Mouse (Mus musculus) neural tube, embryonic 13.5 days (tissue): ENCODE results near the gene Wdr38. TPM values are rescaled to one million over a fixed set of nuclear protein-coding genes. Genes with fewer than 3 reads are reported as not detected.

Source experiments
- ATAC-seq: fragments of 200-750 bp; cut with Nextera tagmentation; 2 replicates; pipeline ENCODE4 v1.8.0; 2017; ENCODE audit warnings: low read depth, mild to moderate bottlenecking, moderate TSS enrichment, moderate library complexity
- H3K27ac ChIP-seq: fragments of 300-500 bp; sonication (generic); replicated peaks from 2 replicates; pipeline ENCODE4 v1.5.1; 2015; ENCODE audit warnings: moderate library complexity, mild to moderate bottlenecking, inconsistent platforms
- H3K27me3 ChIP-seq: fragments of 300-500 bp; sonication (generic); 2 replicates; pipeline ENCODE4 v1.6.1; 2015; ENCODE audit warnings: mild to moderate bottlenecking, inconsistent platforms
- H3K36me3 ChIP-seq: fragments of 300-500 bp; sonication (generic); 2 replicates; pipeline ENCODE4 v1.6.1; 2015; ENCODE audit warnings: mild to moderate bottlenecking, inconsistent platforms
- H3K4me1 ChIP-seq: fragments of 300-500 bp; sonication (generic); replicated peaks from 2 replicates; pipeline ENCODE4 v1.6.1; 2015; ENCODE audit warnings: inconsistent platforms
- H3K4me2 ChIP-seq: fragments of 300-500 bp; sonication (generic); 2 replicates; pipeline ENCODE4 v1.6.1; 2015; ENCODE audit warnings: inconsistent platforms, mild to moderate bottlenecking, moderate library complexity
- H3K4me3 ChIP-seq: fragments of 300-500 bp; sonication (generic); 2 replicates; pipeline ENCODE4 v1.5.1; 2015; ENCODE audit warnings: mild to moderate bottlenecking, inconsistent platforms
- H3K9ac ChIP-seq: fragments of 300-500 bp; sonication (generic); 2 replicates; pipeline ENCODE4 v1.6.1; 2015; ENCODE audit warnings: moderate library complexity, mild to moderate bottlenecking, inconsistent platforms
- H3K9me3 ChIP-seq: fragments of 300-500 bp; sonication (generic); 2 replicates; pipeline ENCODE4 v1.6.1; 2016; ENCODE audit warnings: inconsistent platforms
- WGBS: fragments of 180-500 bp; shearing (Covaris S2); methylation state at CpG from one replicate; pipeline ENCODE4 v1.1.7; 2015; 5-methylcytosine and 5-hydroxymethylcytosine counted together
- polyA plus RNA-seq: library from polyadenylated mRNA; unstranded; fragments of >200 nt; fragmentation: Nextera tagmentation; extraction: Ambion mirVana; gene quantifications from 2 replicates; pipeline ENCODE4 v1.2.1, GENCODE M21; 2015

Wdr38 gene
- polyA plus RNA-seq, 1 experiment from 2014 or later = 2.1 TPM

- Histone ChIP-seq H3K4me3 (no peak overlapping the region), H3K9ac (no peak overlapping the region), H3K4me2 (no peak overlapping the region), H3K36me3 (no peaks in the 10 kb centered on the region), H3K9me3 (no peaks in the 10 kb centered on the region), H3K27me3 (no peaks in the 10 kb centered on the region), H3K4me1 (no peaks in the 10 kb centered on the region), H3K27ac (no peak overlapping the region)
- 79% methylated on average over 3 of the region's 3 CpGs for WGBS
- ATAC-seq = no peak
These were observed 22.1 kb upstream of the Wdr38 start for GRCm38 (mm10) chr2:38975181-38975580.

GRCm38 (mm10) chr2:38975941-38976805 is 21.1 kb upstream of the Wdr38 start:
- Histone ChIP-seq H3K9me3 (no peaks in the 10 kb centered on the region), H3K4me2 (no peak overlapping the region), H3K27ac (no peak overlapping the region), H3K36me3 (no peaks in the 10 kb centered on the region), H3K9ac (no peak overlapping the region), H3K27me3 (no peaks in the 10 kb centered on the region), H3K4me1 (no peaks in the 10 kb centered on the region), H3K4me3 (no peak overlapping the region)
- ATAC-seq = no peak
- 87% methylated on average over 21 of the region's 21 CpGs for WGBS

GRCm38 (mm10) chr2:38977837-38978236 is 19.4 kb upstream of the Wdr38 start:
- Histone ChIP-seq H3K4me1 (no peaks in the 10 kb centered on the region), H3K9ac (no peak overlapping the region), H3K36me3 (no peaks in the 10 kb centered on the region), H3K4me3 (no peak overlapping the region), H3K27ac (no peak overlapping the region), H3K4me2 (no peak overlapping the region), H3K9me3 (no peaks in the 10 kb centered on the region), H3K27me3 (no peaks in the 10 kb centered on the region)
- 60% methylated on average over 4 of the region's 4 CpGs for WGBS
- peak; percentile 63 for ATAC-seq

- H3K27me3 ChIP-seq = no peaks in the 10 kb centered on the region
- no peak overlapping the region for H3K9ac ChIP-seq
- 98% methylated on average over 2 of the region's 2 CpGs for WGBS
- no peaks in the 10 kb centered on the region for H3K4me1 ChIP-seq
- H3K4me2 ChIP-seq = no peak overlapping the region
- peaks cover 4% of the 10 kb centered on the region; the same call in 1 of the 2 replicates for H3K9me3 ChIP-seq
- no peak overlapping the region for H3K4me3 ChIP-seq
- H3K36me3 ChIP-seq = no peaks in the 10 kb centered on the region
- H3K27ac ChIP-seq = no peak overlapping the region
- ATAC-seq = no peak
These were observed 13.8 kb upstream of the Wdr38 start for GRCm38 (mm10) chr2:38983456-38983855.

- Histone ChIP-seq H3K4me1 (no peaks in the 10 kb centered on the region), H3K9ac (no peak overlapping the region), H3K27ac (no peak overlapping the region), H3K4me2 (no peak overlapping the region), H3K4me3 (no peak overlapping the region), H3K27me3 (no peaks in the 10 kb centered on the region), H3K9me3 (peaks cover 4% of the 10 kb centered on the region; the same call in 1 of the 2 replicates), H3K36me3 (no peaks in the 10 kb centered on the region)
- 78% methylated on average over 3 of the region's 3 CpGs for WGBS
- no peak for ATAC-seq
These were observed 10.7 kb upstream of the Wdr38 start for GRCm38 (mm10) chr2:38986580-38986979.

- 64% methylated on average over 1 of the region's 1 CpGs for WGBS
- Histone ChIP-seq H3K27me3 (no peaks in the 10 kb centered on the region), H3K36me3 (no peaks in the 10 kb centered on the region), H3K4me1 (peaks cover 2% of the 10 kb centered on the region), H3K4me2 (no peak overlapping the region), H3K9me3 (peaks cover 4% of the 10 kb centered on the region; the same call in 1 of the 2 replicates), H3K9ac (no peak overlapping the region), H3K4me3 (no peak overlapping the region), H3K27ac (no peak overlapping the region)
- ATAC-seq = no peak
These were observed 9.9 kb upstream of the Wdr38 start for GRCm38 (mm10) chr2:38987371-38987770.

- 89% methylated on average over 6 of the region's 6 CpGs for WGBS
- ATAC-seq = no peak
- H3K27me3 ChIP-seq = no peaks in the 10 kb centered on the region
These were observed 9.3 kb upstream of the Wdr38 start for GRCm38 (mm10) chr2:38987803-38988510.

GRCm38 (mm10) chr2:38988929-38989328 is 8.3 kb upstream of the Wdr38 start:
- Histone ChIP-seq H3K36me3 (no peaks in the 10 kb centered on the region), H3K9me3 (no peaks in the 10 kb centered on the region), H3K4me2 (no peak overlapping the region), H3K27ac (no peak overlapping the region), H3K27me3 (no peaks in the 10 kb centered on the region), H3K4me1 (peaks cover 8% of the 10 kb centered on the region), H3K4me3 (no peak overlapping the region), H3K9ac (no peak overlapping the region)
- WGBS = 95% methylated on average over 2 of the region's 2 CpGs
- no peak for ATAC-seq

More at GRCm38 (mm10) chr2:38987803-38988510, 9.3 kb upstream of the Wdr38 start:
- Histone ChIP-seq H3K9ac (no peak overlapping the region), H3K4me1 (peaks cover 8% of the 10 kb centered on the region), H3K4me3 (no peak overlapping the region), H3K36me3 (no peaks in the 10 kb centered on the region), H3K27ac (no peak overlapping the region), H3K4me2 (no peak overlapping the region), H3K9me3 (peaks cover 4% of the 10 kb centered on the region; the same call in 1 of the 2 replicates)

GRCm38 (mm10) chr2:38992004-38992403 is 5.3 kb upstream of the Wdr38 start:
- H3K27me3 ChIP-seq = 0 out of 2 replicates have a peak, but pooled peaks cover 2% of the 10 kb centered on the region

GRCm38 (mm10) chr2:38992452-38992851 is 4.8 kb upstream of the Wdr38 start:
- WGBS = 45% methylated on average over 4 of the region's 4 CpGs
- H3K27ac ChIP-seq = no peak overlapping the region
- no peak overlapping the region for H3K4me2 ChIP-seq
- ATAC-seq = no peak
- H3K9me3 ChIP-seq = no peaks in the 10 kb centered on the region
- H3K9ac ChIP-seq = no peak overlapping the region
- peaks cover 10% of the 10 kb centered on the region for H3K4me1 ChIP-seq
- H3K27me3 ChIP-seq = 0 out of 2 replicates have a peak, but pooled peaks cover 4% of the 10 kb centered on the region
- H3K4me3 ChIP-seq = no peak overlapping the region
- H3K36me3 ChIP-seq = no peaks in the 10 kb centered on the region

More at GRCm38 (mm10) chr2:38992004-38992403, 5.3 kb upstream of the Wdr38 start:
- H3K4me1 ChIP-seq = peaks cover 8% of the 10 kb centered on the region
- 71% methylated on average over 4 of the region's 4 CpGs for WGBS
- H3K27ac ChIP-seq = no peak overlapping the region
- no peaks in the 10 kb centered on the region for H3K9me3 ChIP-seq
- no peak overlapping the region for H3K9ac ChIP-seq
- ATAC-seq = no peak
- H3K36me3 ChIP-seq = no peaks in the 10 kb centered on the region
- no peak overlapping the region for H3K4me3 ChIP-seq
- no peak overlapping the region for H3K4me2 ChIP-seq

GRCm38 (mm10) chr2:38999381-38999780 is 2.1 kb downstream of the Wdr38 start:
- Histone ChIP-seq H3K27me3 (0 out of 2 replicates have a peak, but pooled peaks cover 4% of the 10 kb centered on the region), H3K36me3 (peaks cover 46% of the 10 kb centered on the region), H3K9me3 (no peaks in the 10 kb centered on the region), H3K9ac (no peak overlapping the region), H3K4me2 (no peak overlapping the region), H3K27ac (no peak overlapping the region), H3K4me1 (peaks cover 35% of the 10 kb centered on the region), H3K4me3 (no peak overlapping the region)
- no peak for ATAC-seq
- 63% methylated on average over 4 of the region's 4 CpGs for WGBS

GRCm38 (mm10) chr2:38999910-39000586 is 2.8 kb downstream of the Wdr38 start:
- 0 out of 2 replicates have a peak, but pooled peaks cover 4% of the 10 kb centered on the region for H3K27me3 ChIP-seq

More at GRCm38 (mm10) chr2:38999910-39000586, 2.8 kb downstream of the Wdr38 start:
- Histone ChIP-seq H3K9me3 (no peaks in the 10 kb centered on the region), H3K27ac (no peak overlapping the region), H3K4me3 (no peak overlapping the region), H3K4me2 (no peak overlapping the region), H3K36me3 (peaks cover 46% of the 10 kb centered on the region), H3K4me1 (peaks cover 35% of the 10 kb centered on the region), H3K9ac (no peak overlapping the region)
- ATAC-seq = no peak
- 69% methylated on average over 8 of the region's 8 CpGs for WGBS
